Mouse (Mus musculus): Measurements from ENCODE around the gene Prdm16.

GRCm38 (mm10) chr4:154313622-154313967 is 323.1 kb downstream of the Prdm16 start:
- no peak for TF ChIP-seq CTCF (IDR thresholded peaks at IDR 0.05; ENCODE audit: low read depth, low read length)
- no peak for TF ChIP-seq POLR2A (IDR thresholded peaks at IDR 0.05; ENCODE audit: borderline replicate concordance, low read depth, low read length)

Measured in bone marrow macrophage, adult 2 months (primary cell).